Mouse (Mus musculus): ENCODE measurements around the gene Rbbp5. TPM values are rescaled to one million over a fixed set of nuclear protein-coding genes. Genes with fewer than 3 reads are reported as not detected.

Rbbp5 gene
- polyA plus RNA-seq, 1 experiment from 2014 or later, result 40.3 TPM

Other genes with a start within 250 kb of the Rbbp5 start
- not detected in 2 replicates for gene Gm10188, start 247.6 kb upstream of the Rbbp5 start, polyA plus RNA-seq (2014; fragmentation: Nextera tagmentation; extraction: Ambion mirVana)
- gene Klhdc8a, start 178.7 kb upstream of the Rbbp5 start, polyA plus RNA-seq (2014; fragmentation: Nextera tagmentation; extraction: Ambion mirVana), result 0.19 and 0.22 TPM in 2 replicates
- gene Nuak2, start 161.2 kb upstream of the Rbbp5 start, polyA plus RNA-seq (2014; fragmentation: Nextera tagmentation; extraction: Ambion mirVana), result 2.1 and 4.4 TPM in 2 replicates
- gene Tmcc2, start 86.1 kb upstream of the Rbbp5 start, polyA plus RNA-seq (2014; fragmentation: Nextera tagmentation; extraction: Ambion mirVana), result 6.4 and 7.8 TPM in 2 replicates
- gene Dstyk, start 59.8 kb upstream of the Rbbp5 start, polyA plus RNA-seq (2014; fragmentation: Nextera tagmentation; extraction: Ambion mirVana), result 11.4 and 13.1 TPM in 2 replicates
- 1.6 and 2.1 TPM in 2 replicates for gene Tmem81, start 28.9 kb downstream of the Rbbp5 start, polyA plus RNA-seq (2014; fragmentation: Nextera tagmentation; extraction: Ambion mirVana)
- 0.32 and 1.2 TPM in 2 replicates for gene Cntn2, start 65.9 kb downstream of the Rbbp5 start, polyA plus RNA-seq (2014; fragmentation: Nextera tagmentation; extraction: Ambion mirVana)

Data from intestine, embryonic 14.5 days (tissue).